Mouse (Mus musculus) small intestine, adult 2 months (tissue): ENCODE measurements around the gene Commd1. TPM values are rescaled to one million over a fixed set of nuclear protein-coding genes. Genes with fewer than 3 reads are reported as not detected.

Experiments used
- H3K27ac ChIP-seq: fragments of 200-500 bp; 2 replicates; pipeline ENCODE4 v1.5.1; 2012; ENCODE audit warnings: low read depth, low read length, control low read depth, inconsistent platforms; ENCODE audit not compliant: insufficient read depth
- H3K27me3 ChIP-seq: fragments of 200-500 bp; 2 replicates; pipeline ENCODE4 v1.6.1; 2012; ENCODE audit warnings: mild to moderate bottlenecking, moderate library complexity, low read length, inconsistent platforms; ENCODE audit not compliant: control insufficient read depth, insufficient read depth
- H3K36me3 ChIP-seq: fragments of 200-500 bp; 2 replicates; pipeline ENCODE4 v1.6.1; 2012; ENCODE audit warnings: mild to moderate bottlenecking, low read length, control low read depth, inconsistent platforms; ENCODE audit not compliant: control insufficient read depth, insufficient read depth
- H3K4me1 ChIP-seq: fragments of 200-500 bp; 2 replicates; pipeline ENCODE4 v1.6.1; 2012; ENCODE audit warnings: low read length, inconsistent platforms, mixed read lengths; ENCODE audit not compliant: control insufficient read depth, insufficient read depth, insufficient read length
- H3K4me3 ChIP-seq: fragments of 200-500 bp; 2 replicates; pipeline ENCODE4 v1.5.1; 2012; ENCODE audit warnings: low read depth, mild to moderate bottlenecking, control low read depth, inconsistent platforms, low read length, moderate library complexity
- CTCF ChIP-seq: fragments of 200-500 bp; IDR thresholded peaks from 2 replicates; pipeline ENCODE4 v1.5.1; 2012; ENCODE audit warnings: low read depth, mild to moderate bottlenecking, control low read depth, inconsistent platforms, low read length, moderate library complexity, mixed read lengths; ENCODE audit not compliant: insufficient replicate concordance, insufficient read length; ENCODE audit errors: extremely low read depth
- POLR2A ChIP-seq: fragments of 200-500 bp; IDR thresholded peaks from 2 replicates; pipeline ENCODE4 v1.6.1; 2012; ENCODE audit warnings: low read depth, mild to moderate bottlenecking, control low read depth, inconsistent platforms, low read length, moderate library complexity
- WGBS: fragments of 180-500 bp; shearing (Covaris S2); methylation state at CpG from one replicate; pipeline ENCODE4 v1.1.7; 2018; 5-methylcytosine and 5-hydroxymethylcytosine counted together
- polyA plus RNA-seq: library from polyadenylated mRNA; depleted of rRNA; stranded (reverse); fragments of >200 nt; gene quantifications from 2 replicates; pipeline ENCODE4 v1.2.3, GENCODE M21; 2012

Commd1 gene
- polyA plus RNA-seq, 1 experiment, result 5.2 TPM

DNA sequence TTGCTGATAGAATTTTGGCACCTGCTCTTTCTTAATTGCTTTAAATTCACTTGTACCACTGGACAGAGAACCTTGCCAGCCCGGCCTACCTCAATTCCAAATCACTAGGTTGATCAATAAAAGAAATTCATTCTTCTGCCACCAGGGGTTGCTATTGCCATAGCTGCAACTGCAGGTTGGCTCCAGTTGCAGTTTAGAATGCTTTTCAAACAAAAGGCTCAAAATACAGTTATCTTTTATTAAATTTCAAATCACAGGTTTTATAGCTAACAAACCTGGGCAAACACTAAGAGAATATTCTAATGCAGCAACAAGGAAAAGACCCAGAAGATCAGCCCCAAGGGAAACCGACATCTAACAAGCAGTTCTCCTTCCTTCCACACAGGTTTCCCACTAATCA, 5.2 kb upstream of the Commd1 start:
- H3K4me1 ChIP-seq, result no peaks in the 10 kb centered on the region; the same call in 1 of the 2 replicates
- H3K36me3 ChIP-seq, result no peaks in the 10 kb centered on the region
- no peaks in the 10 kb centered on the region for H3K27me3 ChIP-seq
- no peak for TF ChIP-seq POLR2A
- no peak for TF ChIP-seq CTCF
- WGBS, result 26% methylated on average over 2 of the region's 2 CpGs
- no peak overlapping the region for H3K27ac ChIP-seq
- H3K4me3 ChIP-seq, result no peak overlapping the region

DNA sequence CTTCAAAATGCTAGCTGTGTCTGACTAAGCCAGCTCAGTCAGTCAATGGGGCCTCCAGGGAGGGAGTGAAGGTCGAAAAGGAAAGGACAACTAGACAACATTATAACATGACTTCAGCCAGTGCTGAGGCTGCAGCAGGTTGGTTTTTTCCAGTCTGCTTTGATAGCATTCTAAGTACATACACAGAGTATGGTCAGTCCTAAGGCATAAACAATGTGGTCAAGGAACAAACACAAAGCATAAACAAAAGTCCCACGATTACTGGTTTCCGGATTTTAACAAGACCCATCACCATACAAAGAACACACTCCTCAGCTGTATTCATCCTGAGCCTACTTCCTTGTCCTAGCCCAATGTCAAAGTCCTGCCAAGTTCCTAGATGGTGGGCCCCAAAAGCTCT, 3.3 kb upstream of the Commd1 start:
- TF ChIP-seq CTCF (no peak), POLR2A (no peak)
- H3K4me1 ChIP-seq, result peaks cover 4% of the 10 kb centered on the region; the same call in 1 of the 2 replicates
- H3K27ac ChIP-seq, result no peak overlapping the region
- H3K4me3 ChIP-seq, result no peak overlapping the region
- no peaks in the 10 kb centered on the region for H3K36me3 ChIP-seq
- WGBS, result 72% methylated on average over 3 of the region's 3 CpGs
- no peaks in the 10 kb centered on the region for H3K27me3 ChIP-seq

DNA sequence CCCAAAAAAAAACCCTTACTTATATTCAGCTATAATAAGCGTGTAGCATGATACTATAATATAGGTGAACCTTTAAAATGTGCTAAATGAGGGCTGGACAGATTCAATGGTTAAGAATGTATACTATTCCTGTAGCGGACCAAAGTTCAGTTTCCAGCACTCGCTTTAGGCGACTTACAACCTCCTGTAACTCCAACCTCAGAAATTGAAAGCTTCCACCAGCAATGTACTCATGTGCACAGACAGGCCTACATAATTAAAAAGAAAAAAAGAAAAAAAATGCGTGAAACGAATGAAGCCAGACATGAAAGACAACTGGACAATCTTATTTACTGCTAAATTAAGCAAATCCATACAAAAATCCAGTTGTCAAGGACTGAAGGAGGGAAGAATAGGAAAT, 664 bp upstream of the Commd1 start:
- peaks cover 4% of the 10 kb centered on the region; the same call in 1 of the 2 replicates for H3K4me1 ChIP-seq
- H3K27me3 ChIP-seq, result no peaks in the 10 kb centered on the region
- no peak overlapping the region for H3K4me3 ChIP-seq
- H3K36me3 ChIP-seq, result peaks cover 2% of the 10 kb centered on the region
- no peak for TF ChIP-seq POLR2A
- no peak for TF ChIP-seq CTCF
- WGBS, result 65% methylated on average over 6 of the region's 6 CpGs
- H3K27ac ChIP-seq, result no peak overlapping the region

DNA sequence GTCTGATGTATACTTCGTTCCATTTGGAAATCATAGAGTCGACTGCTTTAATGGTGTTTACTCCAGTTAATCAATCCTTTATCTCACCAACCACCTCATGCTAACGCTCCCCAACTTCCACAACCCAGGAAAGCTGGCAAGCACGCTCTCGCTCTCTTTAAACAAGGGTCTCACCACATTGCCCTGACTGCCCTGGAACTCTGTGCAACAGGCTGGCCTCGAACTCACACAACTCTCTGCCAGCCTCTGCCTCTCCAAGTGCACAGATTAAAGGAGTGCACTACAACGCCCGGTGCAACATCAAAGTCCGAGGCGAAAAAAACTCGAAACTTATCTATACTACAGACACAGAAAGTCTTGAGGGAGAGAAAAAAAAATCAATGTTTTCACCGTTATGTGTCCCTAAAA, 635 bp downstream of the Commd1 start:
- Histone ChIP-seq H3K27ac (peak overlapping the region; percentile 96), H3K4me3 (peak overlapping the region; percentile 78), H3K27me3 (no peaks in the 10 kb centered on the region), H3K36me3 (peaks cover 8% of the 10 kb centered on the region), H3K4me1 (peaks cover 4% of the 10 kb centered on the region; the same call in 1 of the 2 replicates)
- no peak for TF ChIP-seq POLR2A
- no peak for TF ChIP-seq CTCF
- WGBS, result under 1% methylated on average over 12 of the region's 12 CpGs

DNA sequence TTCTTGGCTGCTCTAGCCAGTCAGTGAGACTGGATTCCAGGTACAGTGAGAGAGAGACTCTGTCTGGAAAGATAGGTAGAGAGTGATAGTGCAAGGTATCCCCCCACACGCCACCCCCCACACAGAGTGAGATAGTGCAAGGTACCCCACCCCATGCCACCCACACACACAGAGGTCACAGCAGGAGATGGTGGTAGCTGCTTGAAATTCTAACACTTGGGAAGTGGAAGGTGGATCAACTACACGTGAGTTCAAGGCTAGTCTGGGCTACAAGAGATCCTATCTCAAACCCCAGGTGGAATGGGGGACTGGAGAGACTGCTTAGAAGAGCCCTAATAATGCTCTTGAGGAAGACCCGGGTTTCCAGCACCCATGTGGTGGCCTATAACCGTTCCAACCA, 1.1 kb downstream of the Commd1 start:
- no peak overlapping the region for H3K27ac ChIP-seq
- H3K4me3 ChIP-seq, result peak overlapping the region; percentile 78
- TF ChIP-seq POLR2A (no peak), CTCF (no peak)
- WGBS, result 21% methylated on average over 4 of the region's 4 CpGs
- H3K4me1 ChIP-seq, result peaks cover 4% of the 10 kb centered on the region; the same call in 1 of the 2 replicates
- no peaks in the 10 kb centered on the region for H3K27me3 ChIP-seq
- peaks cover 10% of the 10 kb centered on the region for H3K36me3 ChIP-seq

DNA sequence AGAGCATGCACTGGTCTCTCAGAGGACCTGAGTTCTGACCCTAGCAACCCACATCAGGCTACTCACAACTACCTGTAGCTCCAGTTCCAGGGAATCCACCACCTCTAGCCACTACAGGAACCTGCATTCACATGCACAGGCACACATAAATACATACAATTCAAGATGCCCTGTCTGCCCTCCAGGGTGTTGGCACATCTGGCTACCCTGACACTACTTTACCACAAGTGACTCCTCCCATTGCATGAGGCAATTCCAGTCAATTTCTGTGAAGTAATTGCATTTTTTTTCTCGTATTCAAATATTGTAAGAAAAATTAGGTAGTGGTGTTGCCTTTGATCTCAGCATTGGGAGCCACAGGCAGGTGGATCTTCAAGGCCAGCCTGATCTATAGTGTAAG, 3.0 kb downstream of the Commd1 start:
- Histone ChIP-seq H3K27me3 (no peaks in the 10 kb centered on the region), H3K4me3 (no peak overlapping the region), H3K27ac (no peak overlapping the region), H3K36me3 (peaks cover 10% of the 10 kb centered on the region), H3K4me1 (peaks cover 7% of the 10 kb centered on the region; the same call in 1 of the 2 replicates)
- WGBS, result 67% methylated on average over 1 of the region's 1 CpGs
- no peak for TF ChIP-seq POLR2A
- no peak for TF ChIP-seq CTCF

DNA sequence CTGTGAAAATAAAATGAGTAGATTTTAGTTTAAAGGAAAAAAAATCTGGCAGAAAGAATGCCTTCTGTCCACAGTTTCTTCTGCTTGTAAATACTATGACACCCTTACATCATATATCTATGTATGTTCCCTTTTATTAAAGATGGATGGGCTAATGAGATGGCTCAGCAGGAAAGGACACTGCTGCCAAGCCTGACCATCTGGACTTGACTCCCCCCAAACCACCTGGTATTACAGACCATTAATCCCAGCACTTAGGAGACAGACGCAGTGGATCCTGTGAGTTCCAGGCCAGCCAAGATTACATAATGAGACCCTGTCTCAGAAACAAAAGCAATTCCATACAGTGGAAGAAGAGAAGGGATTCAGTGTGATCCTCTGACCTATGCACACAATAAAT, 3.5 kb downstream of the Commd1 start:
- 82% methylated on average over 1 of the region's 1 CpGs for WGBS
- TF ChIP-seq POLR2A (no peak), CTCF (no peak)
- H3K27ac ChIP-seq, result no peak overlapping the region
- no peaks in the 10 kb centered on the region for H3K27me3 ChIP-seq
- H3K36me3 ChIP-seq, result peaks cover 10% of the 10 kb centered on the region
- H3K4me3 ChIP-seq, result no peak overlapping the region
- peaks cover 7% of the 10 kb centered on the region; the same call in 1 of the 2 replicates for H3K4me1 ChIP-seq

DNA sequence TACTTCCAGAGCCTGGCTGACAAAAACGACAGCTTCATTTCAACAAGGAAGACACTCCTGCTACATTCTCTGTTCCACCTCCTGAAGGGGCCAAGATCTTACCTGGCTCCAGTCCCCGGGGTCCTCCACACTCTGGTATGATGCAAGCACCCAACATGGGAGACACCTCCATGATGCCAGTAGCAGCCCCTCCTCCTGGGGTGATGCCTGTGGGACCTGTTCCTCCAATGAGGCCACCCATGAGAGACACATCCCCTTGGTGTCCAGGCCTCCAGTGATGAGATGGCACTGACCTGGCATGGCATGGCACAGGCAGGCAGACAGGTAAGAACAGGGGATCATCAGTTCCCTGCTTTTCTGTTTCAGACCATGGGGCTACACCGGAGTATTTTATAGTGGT, 4.0 kb downstream of the Commd1 start:
- H3K27ac ChIP-seq, result no peak overlapping the region
- H3K36me3 ChIP-seq, result peaks cover 10% of the 10 kb centered on the region
- H3K27me3 ChIP-seq, result no peaks in the 10 kb centered on the region
- no peak overlapping the region for H3K4me3 ChIP-seq
- WGBS, result 90% methylated on average over 3 of the region's 3 CpGs
- TF ChIP-seq CTCF (no peak), POLR2A (no peak)
- H3K4me1 ChIP-seq, result peaks cover 7% of the 10 kb centered on the region; the same call in 1 of the 2 replicates
